Mouse (Mus musculus): ENCODE results near the gene Slfn1.
"Not testable (repeated sequence)": the region's sequence is repeated elsewhere in the genome, so short reads cannot be mapped to it uniquely, and the experiment has no call there.

Slfn1 gene

DNA sequence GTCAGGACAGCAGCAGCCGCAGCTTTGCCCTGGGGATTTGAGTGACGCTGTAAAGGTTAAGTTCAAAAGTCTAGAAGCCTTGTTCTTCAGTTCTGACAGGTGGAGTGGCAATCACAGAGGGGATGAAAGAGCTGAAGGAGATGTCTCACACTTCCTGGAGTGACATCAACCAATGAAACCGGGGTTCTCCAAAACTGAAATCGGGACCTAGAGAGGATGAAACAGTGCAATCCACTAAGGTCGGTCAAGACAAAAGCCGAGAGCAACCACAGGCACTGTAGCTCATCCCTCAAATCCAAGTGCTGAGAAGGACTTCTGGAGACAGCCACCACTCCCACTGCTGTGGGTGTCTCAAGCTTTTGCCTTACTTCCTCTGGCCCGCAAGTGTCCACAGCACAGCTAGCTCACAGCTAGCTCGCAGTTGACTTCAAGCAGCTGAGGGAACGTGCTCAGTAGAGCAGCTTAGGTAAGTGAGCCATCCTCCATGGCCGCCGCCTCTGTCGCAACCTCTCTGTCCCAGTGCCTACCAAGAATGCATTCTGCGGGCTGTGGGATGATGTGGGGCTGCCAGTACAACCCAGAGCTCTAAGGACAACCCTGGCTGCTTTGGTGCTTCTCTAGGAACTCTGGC is at the start of gene Slfn1:
Slfn1 (plus strand) TSS at position 253 of the 631 bp plus-strand sequence.
- DNase-seq: no peak

- DNase-seq: no peak
These were observed 48.5 kb upstream of the Slfn1 start for GRCm38 (mm10) chr11:83067982-83068694.

DNA sequence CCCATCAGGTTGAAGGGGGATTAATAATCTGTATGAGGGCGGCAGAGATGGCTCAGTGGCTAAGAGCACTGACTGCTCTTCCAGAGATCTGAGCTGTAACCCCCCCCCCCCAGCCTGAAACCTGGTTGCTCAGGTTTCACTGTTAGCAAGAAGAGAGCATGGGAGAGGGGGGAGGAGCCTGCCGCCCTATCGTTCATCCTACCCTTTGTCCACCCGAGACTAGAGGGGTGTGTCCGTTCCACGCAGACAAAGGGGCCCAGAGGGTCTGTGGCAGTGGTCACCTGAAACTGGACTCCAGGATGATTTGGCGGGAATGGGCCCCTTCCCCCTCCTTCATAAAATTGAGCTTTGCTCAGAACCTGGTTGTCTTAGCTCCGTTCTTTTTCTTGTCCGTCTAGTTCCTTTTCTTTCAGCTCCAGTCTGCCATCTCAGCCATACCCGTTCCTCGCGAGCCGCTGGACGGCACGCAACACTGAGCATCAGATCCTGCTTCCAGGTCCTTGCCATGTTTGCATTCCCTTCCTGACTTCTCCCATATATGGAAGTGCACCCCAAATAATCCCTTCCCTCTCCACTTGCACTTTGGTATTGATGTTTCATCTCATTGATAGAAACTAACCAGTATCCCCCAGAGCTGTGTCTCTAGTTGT is 46.2 kb upstream of the Slfn1 start:
- no peak for DNase-seq

GRCm38 (mm10) chr11:83077714-83078422 is 38.8 kb upstream of the Slfn1 start:
- DNase-seq: no peak

DNA sequence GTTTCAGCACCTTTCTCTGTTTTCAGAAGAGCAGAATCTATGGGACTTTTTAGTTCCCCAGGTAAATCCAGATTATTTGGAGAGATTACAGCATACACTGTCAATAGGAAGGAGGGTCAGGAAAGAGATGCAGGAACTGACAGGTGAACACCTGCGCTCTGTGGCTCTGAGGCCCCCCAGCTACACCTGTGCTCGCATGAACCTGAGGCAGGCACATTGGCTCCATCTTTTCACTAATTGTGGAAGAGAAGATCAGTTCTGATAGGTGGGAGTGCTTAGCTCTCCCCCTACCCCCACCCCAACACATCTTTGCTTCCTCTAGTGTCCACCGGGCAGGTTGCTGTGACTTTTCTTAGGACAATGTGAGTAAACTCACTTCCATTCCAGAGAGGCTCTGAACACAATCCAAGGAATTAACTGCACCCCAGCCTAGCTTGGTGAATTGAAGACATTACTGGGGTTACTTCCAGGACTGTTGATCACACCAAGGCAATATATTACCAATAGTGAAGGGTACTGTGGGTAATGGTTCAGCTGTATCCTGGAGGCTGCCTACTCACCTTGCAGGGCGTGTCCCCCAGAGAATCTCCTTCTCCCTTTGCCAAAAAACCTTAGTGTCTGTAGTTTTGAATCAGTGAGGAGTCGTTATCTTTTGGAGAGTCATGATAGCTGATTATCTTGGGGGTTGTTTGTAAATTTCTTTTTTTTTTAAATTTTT is 38.1 kb upstream of the Slfn1 start:
- no peak for DNase-seq

DNA sequence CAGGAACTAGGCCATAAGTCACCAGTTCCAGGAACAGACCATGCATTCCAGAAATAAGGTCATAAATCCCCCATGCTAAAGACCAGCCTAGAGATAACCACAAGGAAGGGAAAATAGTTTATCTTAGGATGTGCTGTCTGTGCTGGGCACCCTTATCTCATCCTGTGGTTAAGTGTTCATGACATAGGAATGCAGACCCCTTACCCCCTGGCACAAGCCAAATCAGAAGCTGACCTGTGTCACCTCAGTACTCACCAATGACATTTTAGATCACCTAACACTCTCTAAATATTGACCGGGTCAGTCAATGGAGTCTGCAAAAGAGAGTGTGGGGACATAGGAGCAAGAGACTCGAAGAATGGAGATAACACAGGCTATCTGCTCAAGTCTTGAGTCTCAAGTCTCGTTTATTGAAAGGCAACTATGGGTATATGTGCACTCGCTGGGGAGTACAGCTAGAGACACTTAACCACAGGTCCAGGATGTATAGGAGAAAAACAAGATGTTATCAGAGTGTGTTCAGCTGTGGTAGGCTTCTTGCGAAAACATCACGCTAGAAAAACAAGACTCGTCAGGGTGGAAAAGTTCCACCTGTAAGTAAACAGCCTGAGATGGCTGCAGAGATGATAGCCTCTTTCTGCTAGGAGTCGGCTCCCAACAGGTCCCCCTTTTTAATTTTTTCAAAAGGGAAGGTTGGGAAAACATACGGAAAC is 37.0 kb upstream of the Slfn1 start:
- DNase-seq: no peak

DNA sequence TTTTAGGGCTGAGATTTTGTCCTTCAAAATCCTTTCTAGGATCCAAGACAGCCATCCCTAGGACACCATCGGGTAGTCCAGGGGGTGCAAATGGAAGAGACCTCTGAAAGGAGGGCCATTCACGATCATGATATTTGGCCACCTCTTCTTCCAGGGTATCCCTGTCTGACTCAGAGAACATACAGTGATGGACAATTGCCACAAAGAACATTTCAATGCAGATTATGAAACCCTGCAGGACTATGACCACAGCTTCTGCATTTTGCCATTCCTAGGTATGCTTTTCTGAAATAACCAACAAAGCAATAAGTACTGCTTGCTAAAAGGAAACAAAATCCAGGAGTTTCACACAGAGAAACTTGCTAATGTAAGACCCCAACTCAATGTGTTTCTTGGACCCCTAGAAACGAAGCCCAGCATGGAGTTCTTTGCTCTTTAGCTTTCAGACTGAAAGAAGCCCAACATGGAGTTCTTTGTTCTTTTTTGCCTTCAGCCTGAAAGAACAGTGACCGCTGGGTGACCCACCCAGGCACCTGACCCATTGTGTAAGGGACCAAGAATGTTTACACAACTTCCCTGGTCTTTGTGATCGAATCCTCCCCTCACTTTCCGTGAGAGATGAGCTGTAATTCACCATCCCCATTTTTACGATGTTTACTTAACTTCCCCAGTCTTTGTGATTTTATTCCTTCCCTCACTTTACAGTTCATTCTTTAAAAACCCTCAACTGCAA is 33.7 kb upstream of the Slfn1 start:
- no peak for DNase-seq

GRCm38 (mm10) chr11:83084161-83084560 is 32.5 kb upstream of the Slfn1 start:
- DNase-seq: no peak

DNA sequence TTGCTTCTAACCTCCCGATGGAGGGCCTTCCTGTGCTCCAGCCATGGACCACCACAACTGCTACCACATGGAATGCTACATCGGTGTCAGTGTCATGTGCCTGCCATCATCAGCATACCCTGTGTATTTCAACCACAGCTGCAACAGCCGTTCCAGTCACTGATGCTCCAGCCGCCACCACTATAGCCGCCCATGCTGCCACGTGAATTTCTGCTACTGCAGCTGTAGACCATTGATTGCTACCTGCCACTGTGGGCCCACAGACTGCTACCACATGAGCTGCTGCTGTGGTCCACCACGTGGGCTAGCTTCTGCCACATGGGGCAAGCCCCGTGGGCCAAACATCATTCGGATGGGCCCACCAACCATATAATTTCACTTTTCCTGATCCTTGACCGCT is 31.9 kb upstream of the Slfn1 start:
- DNase-seq: no peak

GRCm38 (mm10) chr11:83115138-83115537 is 1.5 kb upstream of the Slfn1 start:
- DNase-seq: peak; percentile 0

- DNase-seq: no peak
These were observed 1.4 kb downstream of the Slfn1 start for GRCm38 (mm10) chr11:83118056-83118455.

DNA sequence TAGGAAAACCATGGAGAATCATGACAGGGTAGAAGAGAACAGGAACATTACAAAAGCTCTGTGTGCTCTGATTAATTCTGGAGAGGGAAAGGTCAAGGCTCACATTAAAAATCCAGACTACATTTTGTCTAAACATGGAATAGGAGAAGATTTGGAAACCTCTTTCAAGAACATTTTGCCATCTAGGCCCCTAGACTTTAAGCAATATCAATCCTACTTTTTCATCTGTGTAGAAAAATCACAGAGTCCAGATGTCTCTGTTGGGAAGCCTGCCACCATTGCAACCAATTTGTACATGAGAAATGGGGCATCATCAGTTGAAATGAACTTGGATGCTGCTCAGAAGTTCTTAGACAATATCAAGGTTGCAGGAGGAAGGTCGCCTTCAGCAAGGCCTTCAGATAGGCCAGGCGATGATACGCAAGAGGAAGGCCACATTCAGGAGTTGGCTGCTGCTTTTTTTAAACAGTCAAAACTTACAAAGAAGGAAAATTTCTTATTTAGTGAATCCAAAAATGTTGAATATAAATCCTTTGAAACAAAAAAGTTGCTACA is 4.6 kb downstream of the Slfn1 start:
- DNase-seq: no peak

DNA sequence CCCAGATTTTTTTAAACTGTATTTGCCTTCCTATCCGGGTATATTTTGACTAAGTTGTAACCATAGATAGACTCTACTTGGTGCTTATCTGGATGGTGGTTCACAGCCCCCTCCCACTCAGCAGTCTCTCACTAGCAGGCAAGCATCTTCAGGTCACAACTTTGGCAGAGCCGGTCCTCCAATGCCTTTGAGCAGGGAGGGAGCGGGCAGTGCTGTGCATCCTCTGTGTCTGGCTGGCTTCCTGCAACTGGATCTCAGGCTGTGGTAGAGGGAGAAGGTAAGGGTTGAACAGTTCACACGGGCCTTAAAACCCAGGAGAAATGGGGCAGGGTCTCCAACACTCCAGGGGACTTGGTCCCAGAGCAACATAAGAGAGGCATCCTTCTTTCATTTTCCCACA is 6.5 kb downstream of the Slfn1 start:
- DNase-seq: no peak

DNA sequence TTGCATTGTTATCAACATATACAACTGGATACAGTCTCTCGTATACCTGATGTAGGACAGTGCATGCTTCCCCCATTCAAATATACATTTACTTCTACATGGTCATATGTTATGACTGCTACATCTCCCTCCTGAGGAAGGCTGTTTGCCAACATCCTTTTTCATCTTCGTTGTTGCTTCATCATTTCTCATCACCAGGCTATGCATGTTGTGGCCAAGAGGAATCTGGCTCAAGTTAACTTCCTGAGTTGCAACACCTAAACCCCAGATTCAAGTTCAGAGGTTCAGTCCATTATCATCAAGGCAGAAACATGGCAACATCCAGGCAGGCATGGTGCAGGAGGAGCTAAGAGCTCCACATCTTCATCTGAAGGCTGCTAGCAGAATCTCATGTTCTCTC is 8.3 kb downstream of the Slfn1 start:
- DNase-seq: no peak

DNA sequence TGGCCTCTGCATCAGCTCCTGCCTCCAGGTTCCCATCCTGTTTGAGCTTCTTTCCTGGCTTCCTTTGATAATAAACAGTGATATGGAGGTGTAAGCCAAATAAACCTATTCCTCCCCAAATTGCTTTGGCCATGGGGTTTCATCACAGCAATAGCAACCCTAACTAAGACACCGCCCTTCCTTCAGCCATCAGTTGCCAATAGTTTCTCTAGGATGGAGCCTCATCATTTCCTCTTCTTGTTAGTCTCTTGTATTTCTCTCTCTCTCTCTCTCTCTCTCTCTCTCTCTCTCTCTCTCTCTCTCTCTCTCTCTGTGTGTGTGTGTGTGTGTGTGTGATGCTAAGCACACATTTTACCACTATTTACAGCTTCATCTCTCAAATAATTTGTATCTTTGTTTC is 9.0 kb downstream of the Slfn1 start:
- not testable (repeated sequence) for DNase-seq

GRCm38 (mm10) chr11:83137253-83137652 is 20.6 kb downstream of the Slfn1 start:
- not testable (repeated sequence) for DNase-seq

DNA sequence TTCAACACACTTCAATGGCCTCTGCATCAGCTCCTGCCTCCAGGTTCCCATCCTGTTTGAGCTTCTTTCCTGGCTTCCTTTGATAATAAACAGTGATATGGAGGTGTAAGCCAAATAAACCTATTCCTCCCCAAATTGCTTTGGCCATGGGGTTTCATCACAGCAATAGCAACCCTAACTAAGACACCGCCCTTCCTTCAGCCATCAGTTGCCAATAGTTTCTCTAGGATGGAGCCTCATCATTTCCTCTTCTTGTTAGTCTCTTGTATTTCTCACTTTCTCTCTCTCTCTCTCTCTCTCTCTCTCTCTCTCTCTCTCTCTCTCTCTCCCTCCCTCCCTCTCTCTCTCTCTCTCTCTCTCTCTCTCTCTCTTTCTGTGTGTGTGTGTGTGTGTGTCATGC is 32.3 kb downstream of the Slfn1 start:
- DNase-seq: not testable (repeated sequence)

Data from cerebellum, adult 9-10 months (tissue).